Mouse (Mus musculus): ENCODE results near the gene Ankrd65. TPM values are rescaled to one million over a fixed set of nuclear protein-coding genes. Genes with fewer than 3 reads are reported as not detected.

Gene Ankrd65
- polyA plus RNA-seq, 1 experiment from 2014 or later, result not detected

- no peaks in the 10 kb centered on the region for H3K9me3 ChIP-seq (ENCODE audit: control insufficient read depth, low read length)
- peak overlapping the region; percentile 44 for H3K9ac ChIP-seq (ENCODE audit: low read length)
- H3K4me2 ChIP-seq (ENCODE audit: low read depth), result peak overlapping the region; percentile 99
- peaks cover 8% of the 10 kb centered on the region; the same call in 1 of the 2 replicates for H3K36me3 ChIP-seq (ENCODE audit: control insufficient read depth, insufficient read depth, low read length)
- H3K27ac ChIP-seq (ENCODE audit: low read depth, low read length), result no peak overlapping the region
- peak overlapping the region; percentile 80 for H3K4me3 ChIP-seq (ENCODE audit: low read depth, low read length)
- H3K27me3 ChIP-seq (ENCODE audit: control insufficient read depth, insufficient read depth, low read length), result no peaks in the 10 kb centered on the region
- no peak for DNase-seq (ENCODE audit: low spot score)
- peaks cover 14% of the 10 kb centered on the region for H3K4me1 ChIP-seq (ENCODE audit: control insufficient read depth, insufficient read depth, low read length)
- no peak for ATAC-seq (ENCODE audit: insufficient read depth, low FRiP score, low TSS enrichment)
- WGBS, result 6% methylated on average over 10 of the region's 10 CpGs
Measured at GRCm38 (mm10) chr4:155759862-155760612, 30.2 kb upstream of the Ankrd65 start.

- WGBS, result under 1% methylated on average over 68 of the region's 68 CpGs
- Histone ChIP-seq H3K4me3 (ENCODE audit: low read depth, low read length) (peak within 1 kb of the TSS; percentile 80), H3K4me2 (ENCODE audit: low read depth) (peak within 1 kb of the TSS; percentile 99), H3K27ac (ENCODE audit: low read depth, low read length) (no peak within 1 kb of the TSS), H3K36me3 (ENCODE audit: control insufficient read depth, insufficient read depth, low read length) (peaks cover 7% of the 10 kb centered on the region; the same call in 1 of the 2 replicates), H3K27me3 (ENCODE audit: control insufficient read depth, insufficient read depth, low read length) (no peaks in the 10 kb centered on the region), H3K9ac (ENCODE audit: low read length) (peak within 1 kb of the TSS; percentile 69), H3K4me1 (ENCODE audit: control insufficient read depth, insufficient read depth, low read length) (peaks cover 14% of the 10 kb centered on the region), H3K9me3 (ENCODE audit: control insufficient read depth, low read length) (no peaks in the 10 kb centered on the region)
- peak; percentile 96 for DNase-seq (ENCODE audit: low spot score)
- peak; percentile 94 for ATAC-seq (ENCODE audit: insufficient read depth, low FRiP score, low TSS enrichment)
Measured at GRCm38 (mm10) chr4:155760613-155761355, 29.5 kb upstream of the Ankrd65 start, which contains the start of gene Atad3a. Gene Atad3a, minus strand, starts transcription at chr4:155761093.

GRCm38 (mm10) chr4:155761356-155762099, 28.7 kb upstream of the Ankrd65 start:
- H3K27ac ChIP-seq (ENCODE audit: low read depth, low read length), result no peak overlapping the region
- ATAC-seq (ENCODE audit: insufficient read depth, low FRiP score, low TSS enrichment) (no peak), DNase-seq (ENCODE audit: low spot score) (no peak)
- H3K4me2 ChIP-seq (ENCODE audit: low read depth), result peak overlapping the region; percentile 99
- 4% methylated on average over 28 of the region's 28 CpGs for WGBS
- no peaks in the 10 kb centered on the region for H3K9me3 ChIP-seq (ENCODE audit: control insufficient read depth, low read length)
- H3K27me3 ChIP-seq (ENCODE audit: control insufficient read depth, insufficient read depth, low read length), result no peaks in the 10 kb centered on the region
- peak overlapping the region; percentile 80 for H3K4me3 ChIP-seq (ENCODE audit: low read depth, low read length)
- H3K4me1 ChIP-seq (ENCODE audit: control insufficient read depth, insufficient read depth, low read length), result peaks cover 14% of the 10 kb centered on the region
- peak overlapping the region; percentile 69 for H3K9ac ChIP-seq (ENCODE audit: low read length)
- peaks cover 2% of the 10 kb centered on the region; the same call in 1 of the 2 replicates for H3K36me3 ChIP-seq (ENCODE audit: control insufficient read depth, insufficient read depth, low read length)

DNA sequence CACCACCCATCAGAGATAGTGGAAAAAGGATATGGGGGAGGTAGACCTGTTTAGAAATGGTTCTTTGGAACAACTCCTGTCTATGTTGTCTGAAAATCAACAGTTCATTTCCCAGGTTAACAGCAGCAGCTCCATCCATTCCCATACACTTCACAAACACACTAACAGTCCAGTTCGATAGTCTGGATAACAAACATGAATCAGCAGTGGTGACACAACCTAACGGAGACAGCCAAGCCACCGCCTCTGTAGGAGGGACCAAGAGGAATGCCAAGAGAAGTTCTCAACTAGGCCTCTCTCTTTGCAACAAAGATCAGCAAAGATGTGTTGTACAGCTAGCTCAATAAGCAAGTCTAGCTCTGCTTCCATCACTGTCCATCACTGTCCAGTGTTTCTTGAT, 27.9 kb upstream of the Ankrd65 start:
- H3K9ac ChIP-seq (ENCODE audit: low read length), result no peak overlapping the region
- H3K4me3 ChIP-seq (ENCODE audit: low read depth, low read length), result no peak overlapping the region
- ATAC-seq (ENCODE audit: insufficient read depth, low FRiP score, low TSS enrichment) (no peak), DNase-seq (ENCODE audit: low spot score) (no peak)
- H3K27ac ChIP-seq (ENCODE audit: low read depth, low read length), result no peak overlapping the region
- H3K9me3 ChIP-seq (ENCODE audit: control insufficient read depth, low read length), result no peaks in the 10 kb centered on the region
- no peaks in the 10 kb centered on the region for H3K27me3 ChIP-seq (ENCODE audit: control insufficient read depth, insufficient read depth, low read length)
- H3K4me1 ChIP-seq (ENCODE audit: control insufficient read depth, insufficient read depth, low read length), result peaks cover 14% of the 10 kb centered on the region
- no peak overlapping the region for H3K4me2 ChIP-seq (ENCODE audit: low read depth)
- 86% methylated on average over 3 of the region's 3 CpGs for whole genome bisulfite sequencing
- no peaks in the 10 kb centered on the region for H3K36me3 ChIP-seq (ENCODE audit: control insufficient read depth, insufficient read depth, low read length)

DNA sequence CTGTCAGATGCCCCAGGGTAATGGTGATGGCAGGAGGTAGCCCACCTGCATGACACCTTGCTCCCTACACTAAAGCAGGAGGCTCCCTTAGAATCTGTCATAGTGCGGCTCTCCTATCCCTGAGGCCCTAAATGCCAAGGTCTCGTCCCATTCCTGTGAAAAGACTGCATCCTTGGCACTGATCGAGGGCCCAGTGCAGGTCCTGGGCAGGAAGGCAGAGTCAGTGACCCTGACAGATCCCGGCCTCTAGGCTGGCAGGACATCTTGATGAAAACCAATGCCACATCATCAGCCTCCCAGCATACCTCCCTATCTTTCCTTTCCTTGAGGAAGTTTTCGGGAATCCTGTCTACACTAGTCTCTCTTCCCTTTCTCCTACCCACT, 20.8 kb upstream of the Ankrd65 start:
- no peak overlapping the region for H3K27ac ChIP-seq (ENCODE audit: low read depth, low read length)
- peak overlapping the region; percentile 50 for H3K4me3 ChIP-seq (ENCODE audit: low read depth, low read length)
- H3K4me2 ChIP-seq (ENCODE audit: low read depth), result peak overlapping the region; percentile 83
- no peaks in the 10 kb centered on the region for H3K9me3 ChIP-seq (ENCODE audit: control insufficient read depth, low read length)
- peaks cover 6% of the 10 kb centered on the region for H3K4me1 ChIP-seq (ENCODE audit: control insufficient read depth, insufficient read depth, low read length)
- DNase-seq (ENCODE audit: low spot score) (no peak), ATAC-seq (ENCODE audit: insufficient read depth, low FRiP score, low TSS enrichment) (no peak)
- 64% methylated on average over 5 of the region's 5 CpGs for WGBS
- H3K36me3 ChIP-seq (ENCODE audit: control insufficient read depth, insufficient read depth, low read length), result no peaks in the 10 kb centered on the region
- H3K27me3 ChIP-seq (ENCODE audit: control insufficient read depth, insufficient read depth, low read length), result no peaks in the 10 kb centered on the region
- peak overlapping the region; percentile 87 for H3K9ac ChIP-seq (ENCODE audit: low read length)

- under 1% methylated on average over 39 of the region's 39 CpGs for WGBS
- Histone ChIP-seq H3K4me1 (ENCODE audit: control insufficient read depth, insufficient read depth, low read length) (peaks cover 6% of the 10 kb centered on the region), H3K27me3 (ENCODE audit: control insufficient read depth, insufficient read depth, low read length) (no peaks in the 10 kb centered on the region), H3K27ac (ENCODE audit: low read depth, low read length) (no peak overlapping the region), H3K9me3 (ENCODE audit: control insufficient read depth, low read length) (no peaks in the 10 kb centered on the region), H3K4me2 (ENCODE audit: low read depth) (peak overlapping the region; percentile 83), H3K36me3 (ENCODE audit: control insufficient read depth, insufficient read depth, low read length) (no peaks in the 10 kb centered on the region), H3K9ac (ENCODE audit: low read length) (peak overlapping the region; percentile 87), H3K4me3 (ENCODE audit: low read depth, low read length) (peak overlapping the region; percentile 50)
- ATAC-seq (ENCODE audit: insufficient read depth, low FRiP score, low TSS enrichment) (peak; percentile 90), DNase-seq (ENCODE audit: low spot score) (peak; percentile 92)
Measured at GRCm38 (mm10) chr4:155769880-155770512, 20.2 kb upstream of the Ankrd65 start.

DNA sequence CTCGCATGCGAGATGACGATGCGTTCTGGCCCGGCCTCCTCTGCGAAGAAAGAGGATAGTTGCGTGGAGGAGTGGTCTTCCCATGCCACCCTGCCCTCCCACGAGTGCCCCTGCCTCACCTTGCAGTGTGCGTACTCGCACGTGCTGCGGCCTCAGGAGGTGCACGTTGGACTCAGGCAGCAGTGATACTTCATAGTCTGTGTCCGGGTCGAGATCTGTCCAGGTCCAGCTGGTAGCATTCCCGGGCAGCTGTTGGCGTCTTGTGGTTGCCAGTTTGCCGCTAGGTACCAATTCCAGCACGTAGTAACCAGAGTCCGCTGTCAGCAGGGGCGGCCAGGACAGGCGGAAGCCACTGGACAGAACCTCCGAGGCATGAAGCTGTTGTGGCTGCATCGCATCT, 19.6 kb upstream of the Ankrd65 start:
- H3K9me3 ChIP-seq (ENCODE audit: control insufficient read depth, low read length), result no peaks in the 10 kb centered on the region
- DNase-seq (ENCODE audit: low spot score), result no peak
- peak; percentile 10; the same call in 1 of the 2 replicates for ATAC-seq (ENCODE audit: insufficient read depth, low FRiP score, low TSS enrichment)
- peak overlapping the region; percentile 50 for H3K4me3 ChIP-seq (ENCODE audit: low read depth, low read length)
- H3K4me1 ChIP-seq (ENCODE audit: control insufficient read depth, insufficient read depth, low read length), result peaks cover 6% of the 10 kb centered on the region
- H3K4me2 ChIP-seq (ENCODE audit: low read depth), result peak overlapping the region; percentile 83
- no peaks in the 10 kb centered on the region for H3K27me3 ChIP-seq (ENCODE audit: control insufficient read depth, insufficient read depth, low read length)
- peak overlapping the region; percentile 87 for H3K9ac ChIP-seq (ENCODE audit: low read length)
- H3K27ac ChIP-seq (ENCODE audit: low read depth, low read length), result no peak overlapping the region
- 47% methylated on average over 24 of the region's 24 CpGs for WGBS
- H3K36me3 ChIP-seq (ENCODE audit: control insufficient read depth, insufficient read depth, low read length), result no peaks in the 10 kb centered on the region

- Histone ChIP-seq H3K4me2 (ENCODE audit: low read depth) (no peak overlapping the region), H3K4me1 (ENCODE audit: control insufficient read depth, insufficient read depth, low read length) (peaks cover 6% of the 10 kb centered on the region), H3K27ac (ENCODE audit: low read depth, low read length) (no peak overlapping the region), H3K9ac (ENCODE audit: low read length) (no peak overlapping the region; the same call in 1 of the 2 replicates), H3K36me3 (ENCODE audit: control insufficient read depth, insufficient read depth, low read length) (no peaks in the 10 kb centered on the region), H3K27me3 (ENCODE audit: control insufficient read depth, insufficient read depth, low read length) (no peaks in the 10 kb centered on the region), H3K9me3 (ENCODE audit: control insufficient read depth, low read length) (no peaks in the 10 kb centered on the region), H3K4me3 (ENCODE audit: low read depth, low read length) (no peak overlapping the region)
- WGBS, result 83% methylated on average over 2 of the region's 2 CpGs
- DNase-seq (ENCODE audit: low spot score) (no peak), ATAC-seq (ENCODE audit: insufficient read depth, low FRiP score, low TSS enrichment) (no peak)
Measured at GRCm38 (mm10) chr4:155771706-155772105, 18.5 kb upstream of the Ankrd65 start.

Data from neural tube, embryonic 11.5 days (tissue).